Mouse (Mus musculus) left cerebral cortex, postnatal 14 days (tissue): ENCODE data around the gene Clcn1. TPM values are rescaled to one million over a fixed set of nuclear protein-coding genes. Genes with fewer than 3 reads are reported as not detected.

Experiments
- DNase-seq, 2 experiments: peaks; one replicate each; pipeline ENCODE4 v3.0.0; 2021 to 2022; ENCODE audit warnings: low spot score in 2 of 2, mixed read lengths in 1 of 2
- intact Hi-C: fragments of 180-260 bp; cut with DNase I; formaldehyde crosslinking; loops from one replicate; pipeline ENCODE4 v1.15.1; 2025
- total RNA-seq, 2 experiments: library from RNA; stranded (reverse); gene quantifications; 2 replicates each; pipeline ENCODE4 v1.2.3; 2021

Clcn1 gene
- total RNA-seq, 2 experiments from 2014 or later = 3.2 to 4.4 TPM

DNA sequence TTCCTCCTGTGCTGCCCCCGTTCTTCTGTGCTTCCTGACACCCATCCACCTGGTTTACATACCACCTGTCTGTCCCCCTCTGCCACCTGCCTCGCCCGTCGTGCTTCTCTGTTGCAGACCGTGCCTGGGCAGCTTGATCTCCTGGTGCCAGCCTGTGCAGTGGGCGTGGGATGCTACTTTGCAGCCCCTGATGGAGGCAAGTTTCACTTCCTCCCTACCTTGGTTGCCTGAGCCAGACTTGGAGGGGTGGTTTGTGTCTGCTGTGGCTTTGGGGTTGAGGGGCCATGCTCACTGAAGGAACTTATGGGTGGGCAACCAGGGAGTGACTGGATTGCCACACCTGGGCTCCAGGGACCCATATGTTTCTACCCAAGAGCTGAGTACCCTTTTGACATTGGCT is 6.8 kb downstream of the Clcn1 start:
- no peak for DNase-seq
- intact Hi-C loops = no loop called here

DNA sequence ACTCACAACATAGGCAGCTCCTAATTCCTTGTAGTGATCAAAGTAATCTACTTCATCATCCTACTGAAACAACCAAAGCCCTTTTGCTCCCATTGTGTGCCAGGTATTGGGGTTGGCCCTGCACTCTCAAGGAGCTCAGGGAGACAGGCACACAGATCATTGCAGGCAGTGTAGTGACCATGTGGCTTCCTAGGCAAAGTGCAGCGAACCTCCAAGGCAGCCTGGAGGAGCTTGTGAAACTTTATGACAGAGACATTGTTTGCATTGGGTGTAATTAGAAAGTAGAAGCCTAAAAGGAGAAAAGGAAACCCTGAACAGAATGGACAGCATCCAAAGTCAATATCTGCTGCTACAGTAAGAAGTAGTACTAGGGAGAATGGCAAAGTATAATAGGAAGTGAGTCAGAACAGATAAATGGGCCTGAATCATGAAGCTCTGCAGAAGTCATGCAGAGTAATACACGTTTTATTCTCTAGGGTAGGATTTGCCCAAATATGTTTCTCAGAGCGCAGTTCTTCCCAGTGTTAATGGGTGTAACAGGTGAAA is 9.1 kb downstream of the Clcn1 start:
- no peak for DNase-seq
- intact Hi-C loops = no loop called here

DNA sequence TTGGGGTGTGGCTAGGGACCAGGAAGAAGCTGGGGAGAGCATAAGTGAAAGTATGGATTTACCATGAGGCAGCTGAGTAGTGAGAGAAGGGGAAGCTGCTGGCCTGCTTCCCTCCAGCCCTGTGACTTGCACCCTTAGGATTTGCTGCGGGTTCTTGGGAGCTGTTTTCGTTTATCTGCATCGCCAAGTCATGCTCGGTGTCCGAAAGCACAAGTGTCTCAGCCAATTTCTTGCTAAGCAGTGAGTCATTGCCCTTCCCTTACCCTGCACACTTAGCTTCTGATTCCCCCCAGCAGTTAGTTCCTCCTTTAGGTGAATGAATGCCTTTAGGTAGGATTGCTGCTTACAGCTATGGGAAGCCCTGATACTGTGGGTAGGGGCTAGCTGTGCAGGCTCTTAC is 12.9 kb downstream of the Clcn1 start:
- intact Hi-C loops = no loop called here
- DNase-seq = no peak

DNA sequence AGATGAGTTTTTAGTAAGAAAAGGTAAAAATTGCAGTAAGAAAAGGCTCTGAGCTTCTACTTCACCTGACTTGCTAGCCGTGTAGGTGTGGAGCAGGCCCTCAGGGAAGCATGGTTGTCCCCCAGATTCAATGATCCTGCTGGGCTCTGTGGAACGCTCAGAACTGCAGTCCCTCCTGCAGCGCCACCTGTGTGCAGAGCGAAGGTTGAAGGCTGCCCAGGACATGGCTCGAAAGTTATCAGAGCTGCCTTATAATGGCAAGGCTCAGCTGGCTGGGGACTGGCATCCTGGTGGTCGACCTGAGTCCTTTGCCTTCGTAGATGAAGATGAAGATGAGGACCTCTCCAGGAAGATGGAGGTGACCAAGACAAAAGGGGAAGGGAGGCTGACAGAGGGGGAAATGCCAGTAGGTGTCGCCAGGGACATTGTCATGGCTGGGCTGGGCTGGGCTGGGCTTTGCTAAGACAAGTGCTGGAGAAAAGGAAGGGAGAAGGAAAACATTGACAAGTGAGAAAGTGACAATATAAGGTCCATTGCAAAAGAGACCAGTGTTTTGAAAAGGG is 23.4 kb downstream of the Clcn1 start:
- DNase-seq = no peak
- intact Hi-C loops = no loop called here

DNA sequence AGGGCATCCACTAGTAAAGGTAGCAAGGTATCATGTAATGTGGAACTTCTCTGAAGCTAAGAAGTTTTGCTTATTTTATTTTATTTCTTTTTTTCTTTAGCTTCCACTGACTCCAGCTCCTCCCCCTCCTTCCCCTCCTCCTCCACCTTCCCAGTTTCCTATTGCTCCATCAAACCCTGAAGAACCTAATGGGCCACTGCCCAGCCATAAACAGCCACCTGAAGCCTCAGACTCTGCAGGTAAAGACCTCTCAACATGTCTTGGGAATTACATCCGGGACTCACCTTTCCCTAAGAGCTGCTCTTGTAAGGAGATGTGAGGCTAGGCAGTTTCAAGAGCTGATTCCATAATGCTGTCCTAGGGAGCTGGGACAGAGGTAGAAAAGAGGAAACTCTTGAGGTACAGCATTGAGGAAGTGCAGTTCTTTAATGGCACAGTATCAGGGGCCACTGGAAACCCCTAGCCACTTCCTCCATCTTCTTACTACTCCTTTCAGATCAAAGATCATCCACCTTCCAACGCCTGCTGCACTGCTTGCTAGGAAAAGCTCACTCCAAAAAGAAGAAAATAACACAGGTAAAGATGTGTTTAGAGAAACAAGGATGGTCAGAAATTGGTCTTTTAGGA is 24.1 kb downstream of the Clcn1 start:
- no peak for DNase-seq
- intact Hi-C loops = no loop called here

DNA sequence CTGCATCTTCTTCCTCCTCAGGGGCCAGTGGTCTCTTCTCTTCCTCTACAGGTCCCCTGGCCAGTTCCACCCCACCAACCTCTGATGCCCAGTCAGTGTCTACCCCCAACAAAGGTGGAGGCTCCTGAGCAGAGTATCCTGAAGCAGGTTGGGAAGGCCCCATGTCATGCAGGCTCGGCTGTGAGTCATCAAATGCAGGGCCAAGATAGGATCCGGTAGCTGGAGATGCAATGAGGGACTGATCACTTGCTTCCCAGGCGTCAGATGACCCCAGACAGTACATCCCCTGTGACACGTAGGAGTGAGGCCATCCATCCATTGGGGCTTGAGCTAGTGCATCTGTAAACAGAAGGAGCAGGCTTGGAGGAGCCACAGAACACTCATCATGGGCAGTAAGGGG is 31.8 kb downstream of the Clcn1 start:
- intact Hi-C loops = no loop called here
- no peak for DNase-seq

DNA sequence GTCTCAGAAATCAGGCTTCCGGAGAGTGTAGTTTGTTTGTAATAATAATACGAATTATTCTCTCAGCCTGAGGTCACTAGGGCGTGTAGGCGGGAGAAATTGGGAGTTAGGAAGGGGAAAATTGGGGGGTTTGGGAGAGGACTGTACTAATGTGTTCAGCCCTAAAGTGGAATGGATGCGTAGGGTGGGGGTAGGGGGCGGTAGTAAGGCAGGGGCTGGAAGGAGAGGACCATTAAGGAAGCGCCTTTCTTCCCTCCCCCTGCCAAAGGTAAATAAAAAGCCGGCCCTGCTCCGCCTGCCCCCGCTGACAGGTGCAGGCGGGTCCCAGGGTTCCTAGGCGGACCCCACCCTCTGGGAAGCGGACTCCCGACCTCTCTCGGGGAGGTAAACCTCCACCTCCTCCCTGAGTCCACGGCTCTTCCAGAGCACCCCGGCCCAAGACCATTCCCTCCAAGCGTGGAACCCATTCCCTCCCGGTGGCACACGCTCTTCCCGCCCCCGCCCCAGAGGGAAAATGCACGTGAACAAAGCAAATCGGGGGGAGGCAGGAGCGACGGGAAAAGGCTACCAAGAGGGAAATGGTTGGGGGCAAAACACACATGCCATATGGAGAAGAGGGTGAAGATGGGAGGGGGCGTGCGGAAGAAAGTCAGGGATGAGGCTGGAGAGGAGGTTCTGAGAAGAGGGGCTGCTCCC is 37.0 kb downstream of the Clcn1 start:
- intact Hi-C loops = loop anchor here (2.0 to 10.0 kb wide), 4 partner anchors 25 to 261 kb away; partner anchors contain the start of gene Zyx
- DNase-seq = no peak

DNA sequence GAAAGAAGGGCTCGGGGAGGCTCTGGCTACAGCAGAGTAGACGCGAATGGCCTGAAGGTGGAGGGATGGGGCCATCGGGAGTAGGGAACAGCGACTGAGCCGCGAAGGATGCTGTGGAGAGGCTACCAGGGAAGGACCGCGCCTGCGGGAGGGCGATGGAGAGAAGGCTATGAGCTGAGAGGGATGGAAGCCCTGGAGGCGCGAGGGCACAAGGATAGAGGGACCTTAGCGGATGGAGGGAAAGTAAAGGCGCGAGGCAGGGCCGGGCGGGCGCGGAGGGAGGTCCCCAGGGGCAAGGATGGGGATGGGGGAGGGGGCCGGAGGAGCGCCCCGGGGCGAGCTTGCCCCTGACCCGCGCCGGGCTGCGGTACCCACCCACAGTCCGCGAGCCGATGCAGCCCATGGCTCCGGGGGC is 37.6 kb downstream of the Clcn1 start:
- peak in 1 of 2 experiments; percentile 24 for DNase-seq
- intact Hi-C loops = loop anchor here (2.0 to 10.0 kb wide), 4 partner anchors 25 to 261 kb away; partner anchors contain the start of gene Zyx

DNA sequence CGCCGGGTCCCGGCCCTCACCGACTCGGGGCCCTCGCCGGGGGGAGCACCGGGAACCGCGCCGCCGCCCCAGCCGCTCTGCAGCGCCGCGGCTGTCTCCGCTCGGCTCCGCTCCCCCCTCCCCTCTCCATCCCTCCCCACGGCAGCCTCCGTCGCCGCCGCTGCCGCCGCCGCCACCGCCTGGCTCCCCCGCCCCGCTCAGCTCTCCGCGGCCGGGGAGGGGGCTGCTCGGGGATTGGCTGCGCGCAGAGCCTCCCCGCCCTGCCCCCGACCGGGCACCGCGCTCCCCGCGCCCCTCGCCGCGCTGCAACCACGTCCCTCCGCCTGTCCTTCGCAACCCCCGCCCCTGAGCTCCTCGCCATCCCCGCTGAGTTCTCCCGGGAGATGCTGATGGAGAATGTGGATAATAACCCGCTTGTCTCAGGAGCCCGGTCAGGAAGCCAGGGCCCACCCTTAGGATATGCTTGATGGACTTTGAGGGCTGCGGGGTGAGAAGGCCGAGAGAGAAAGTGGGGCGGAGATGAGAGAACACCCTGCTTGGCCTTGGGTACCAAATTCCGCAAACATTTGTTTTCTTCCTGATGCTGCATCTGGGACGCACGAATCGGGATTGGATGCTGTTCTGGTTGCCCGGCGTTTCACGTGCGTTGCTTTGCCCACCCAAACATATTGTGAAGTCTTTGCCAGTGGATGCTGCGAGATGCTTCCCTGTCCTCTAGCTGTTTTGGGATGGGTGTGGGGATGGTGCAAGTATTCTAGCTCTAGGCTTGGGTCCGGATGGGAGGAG is 38.2 kb downstream of the Clcn1 start, which contains the start of gene Fam131b:
Gene Fam131b, minus strand, starts transcription at position 162 of the 786 bp plus-strand sequence.
- peak; percentile 61 to 77 for DNase-seq
- intact Hi-C loops = loop anchor here (1.0 to 10.0 kb wide), 5 partner anchors 24 to 260 kb away; partner anchors contain the start of gene Zyx

DNA sequence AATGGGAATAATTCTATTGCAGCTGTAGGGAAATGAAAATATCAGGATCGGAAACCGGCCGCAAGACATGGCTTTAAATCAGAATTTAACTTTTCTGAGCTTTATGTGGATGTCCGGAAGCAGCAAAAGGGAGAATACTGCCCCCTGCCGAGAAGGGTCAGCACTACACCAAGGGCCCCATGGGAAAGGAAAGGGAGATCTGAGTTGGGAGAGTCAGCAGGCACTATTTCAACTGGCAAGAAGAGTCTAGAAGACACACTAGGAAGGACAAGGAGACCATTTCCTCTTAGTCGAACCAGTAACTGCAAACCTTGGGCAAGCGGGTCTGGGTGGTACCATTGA is 38.8 kb downstream of the Clcn1 start:
- intact Hi-C loops = loop anchor here (1.0 to 10.0 kb wide), 3 partner anchors 24 to 260 kb away; partner anchors contain the start of gene Zyx
- DNase-seq = peak; percentile 86

DNA sequence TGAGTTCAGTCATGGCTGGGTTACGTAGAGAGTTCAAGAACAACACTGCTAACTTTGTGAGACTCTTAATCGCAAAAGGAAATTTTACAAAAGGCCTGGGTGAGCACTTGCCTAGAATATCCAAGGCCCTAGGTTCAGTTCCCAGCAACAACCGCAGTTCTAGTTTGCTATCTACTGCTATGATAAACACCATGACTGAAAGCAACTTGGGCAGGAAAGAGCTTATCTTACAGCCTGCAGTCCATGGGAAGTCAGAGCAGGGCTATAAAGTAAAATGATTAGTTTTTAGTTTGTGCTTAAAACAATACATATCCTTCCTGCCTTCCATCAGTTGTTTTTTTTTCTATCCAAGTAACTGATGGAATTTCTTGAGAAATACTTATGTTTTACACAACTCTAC is 40.0 kb downstream of the Clcn1 start:
- intact Hi-C loops = loop anchor here (10.0 kb wide), 1 partner anchor 258 kb away; no protein-coding TSS in a partner anchor
- no peak for DNase-seq

DNA sequence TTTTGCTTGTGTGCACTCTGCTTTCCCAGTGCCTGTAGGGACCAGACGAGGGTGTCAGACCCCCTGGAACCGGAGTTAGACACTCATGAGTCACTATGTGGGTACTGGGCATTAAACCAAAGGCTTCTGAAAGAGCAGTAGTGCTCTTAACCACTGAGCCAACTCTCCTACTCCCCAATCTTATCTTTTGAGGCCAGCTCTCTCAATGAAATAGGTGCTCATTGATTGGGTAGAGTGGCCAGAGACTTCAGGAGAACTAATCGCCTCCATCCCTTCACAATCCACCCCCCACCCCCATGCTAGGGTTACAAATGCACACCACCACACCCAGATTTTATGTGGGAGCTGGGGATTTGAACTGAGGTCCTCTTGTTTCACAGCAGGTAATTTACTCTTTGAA is 42.3 kb downstream of the Clcn1 start:
- no peak for DNase-seq
- intact Hi-C loops = loop anchor here (10.0 kb wide), 1 partner anchor 256 kb away; no protein-coding TSS in a partner anchor

DNA sequence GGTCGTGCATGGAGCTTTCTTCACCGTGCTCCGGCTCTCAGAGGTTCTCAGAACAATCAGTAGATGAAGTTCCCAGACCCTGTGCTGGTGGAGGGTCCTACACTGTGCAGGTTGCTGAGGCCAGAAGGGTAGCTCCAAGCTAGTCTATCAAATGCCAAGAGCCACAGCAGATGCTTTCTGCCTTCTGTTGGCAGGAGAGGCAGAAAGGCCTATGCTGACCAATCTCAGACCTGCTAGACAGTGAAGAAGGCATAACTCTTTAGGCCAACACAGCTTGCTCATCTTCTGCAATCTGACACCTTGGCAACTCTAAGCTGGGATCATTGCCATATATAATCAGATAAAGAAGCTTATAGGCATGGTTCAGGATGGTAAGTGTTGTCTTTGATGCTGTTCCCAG is 43.7 kb downstream of the Clcn1 start:
- no peak for DNase-seq
- intact Hi-C loops = no loop called here

DNA sequence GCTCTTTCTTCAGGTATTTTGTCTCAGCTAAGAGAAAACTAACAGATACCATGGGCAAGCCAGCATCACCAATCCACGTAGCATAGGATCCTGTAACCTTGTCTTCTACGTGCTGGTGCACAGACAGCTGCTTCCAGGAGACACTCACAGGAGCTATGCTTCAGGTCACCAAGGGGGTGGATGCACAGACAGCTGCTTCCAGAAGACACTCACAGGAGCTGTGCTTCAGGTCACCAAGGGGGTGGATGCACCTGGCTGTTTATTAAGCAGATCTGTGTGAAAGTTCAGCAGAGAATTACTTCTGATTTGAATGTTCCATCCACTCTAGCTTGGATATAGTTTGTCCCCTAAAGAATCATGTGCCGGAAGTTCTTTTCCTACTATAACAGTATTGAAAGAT is 44.5 kb downstream of the Clcn1 start:
- intact Hi-C loops = no loop called here
- no peak for DNase-seq

DNA sequence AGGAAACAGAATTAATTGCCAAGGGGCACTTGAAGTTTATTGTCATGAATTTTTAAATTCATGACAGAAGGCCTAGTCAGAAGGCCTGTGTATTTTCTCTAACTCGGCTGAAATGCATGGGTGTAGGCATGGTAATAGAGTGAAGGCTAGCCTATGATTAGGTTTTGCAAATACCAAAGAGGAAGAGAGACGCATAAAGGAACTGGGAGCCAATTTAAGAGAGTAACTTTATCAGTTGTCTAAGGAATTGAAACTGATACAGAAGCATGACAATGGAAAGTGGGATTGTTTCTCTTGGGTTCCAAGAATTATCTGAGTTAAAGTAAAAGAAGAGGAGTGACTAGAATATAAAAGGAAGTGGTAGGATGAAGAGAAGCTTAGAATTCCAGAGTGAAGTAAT is 52.7 kb downstream of the Clcn1 start:
- DNase-seq = no peak
- intact Hi-C loops = no loop called here

DNA sequence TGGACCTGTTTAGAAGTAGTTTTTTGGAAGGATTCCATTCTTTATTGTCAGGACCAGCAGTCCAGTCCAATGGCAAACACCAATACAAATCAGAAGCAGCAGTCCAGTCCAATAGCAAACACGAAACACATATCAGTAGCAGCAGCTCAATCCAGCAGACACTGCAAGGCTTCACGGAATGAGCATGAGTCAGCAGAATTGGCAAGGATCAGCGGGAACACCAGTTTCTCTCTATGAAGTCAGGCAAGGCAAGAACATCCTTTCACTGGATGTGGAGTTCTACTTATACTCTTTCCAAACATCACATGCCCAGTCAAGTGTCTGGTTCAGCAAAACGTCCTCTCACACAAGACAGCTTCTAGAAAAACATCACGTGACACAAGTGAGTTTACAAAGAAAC is 53.5 kb downstream of the Clcn1 start:
- peak in 1 of 2 experiments; percentile 51 for DNase-seq
- intact Hi-C loops = no loop called here

DNA sequence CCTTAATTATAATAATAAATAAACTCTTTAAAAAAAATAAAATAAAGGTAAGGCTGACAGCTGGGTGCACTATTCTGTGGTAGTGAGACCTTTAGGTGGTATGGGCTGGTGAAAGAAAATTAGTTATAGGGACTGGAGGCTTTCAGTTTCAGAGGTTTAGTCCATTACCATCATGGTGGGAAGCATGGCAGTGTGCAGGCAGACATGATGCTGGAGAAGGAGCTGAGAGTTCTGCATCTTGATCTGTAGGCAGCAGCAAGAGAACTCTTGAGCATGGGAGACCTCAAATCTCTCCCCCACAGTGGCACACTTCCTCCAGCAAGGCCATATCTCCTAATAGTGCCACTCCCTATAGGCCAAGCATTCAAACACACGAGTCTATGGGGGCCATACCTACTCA is 55.7 kb downstream of the Clcn1 start:
- no peak for DNase-seq
- intact Hi-C loops = no loop called here

DNA sequence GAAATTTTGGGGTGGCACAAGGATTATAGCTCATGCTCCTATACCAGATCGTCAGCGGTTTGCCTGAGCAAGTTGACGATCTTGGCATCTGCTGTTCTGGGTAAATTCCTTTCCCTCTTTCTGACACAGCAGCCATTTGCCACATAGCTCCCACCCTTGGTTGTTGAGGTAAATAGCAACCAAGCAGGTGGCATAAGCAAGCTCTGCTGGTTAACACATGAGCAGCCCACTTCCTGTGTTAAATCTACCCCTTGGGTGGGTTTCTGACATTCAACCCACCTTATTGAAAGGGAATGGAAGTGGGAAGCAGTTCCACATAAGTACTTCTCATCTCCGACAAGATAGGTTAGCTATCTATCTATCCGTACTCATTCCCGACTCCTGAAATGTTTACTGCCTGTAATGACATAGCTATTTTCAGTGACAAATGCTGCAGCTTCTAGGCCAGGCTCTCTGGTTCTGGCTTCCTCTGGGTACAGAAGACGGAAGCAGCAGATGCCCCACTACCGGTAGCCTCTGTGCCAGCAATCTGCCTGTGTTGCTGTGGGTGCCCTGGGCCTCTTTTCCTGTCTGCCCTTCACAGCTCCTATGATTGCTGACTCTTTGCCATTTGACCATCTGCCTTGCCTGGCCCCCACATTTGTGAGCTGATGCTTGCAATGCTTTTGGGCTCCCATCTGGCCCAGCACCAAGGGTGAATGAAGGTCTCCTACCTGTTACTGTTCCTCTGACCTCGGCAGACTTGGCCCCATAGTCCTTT is 57.1 kb downstream of the Clcn1 start:
- intact Hi-C loops = no loop called here
- DNase-seq = no peak

DNA sequence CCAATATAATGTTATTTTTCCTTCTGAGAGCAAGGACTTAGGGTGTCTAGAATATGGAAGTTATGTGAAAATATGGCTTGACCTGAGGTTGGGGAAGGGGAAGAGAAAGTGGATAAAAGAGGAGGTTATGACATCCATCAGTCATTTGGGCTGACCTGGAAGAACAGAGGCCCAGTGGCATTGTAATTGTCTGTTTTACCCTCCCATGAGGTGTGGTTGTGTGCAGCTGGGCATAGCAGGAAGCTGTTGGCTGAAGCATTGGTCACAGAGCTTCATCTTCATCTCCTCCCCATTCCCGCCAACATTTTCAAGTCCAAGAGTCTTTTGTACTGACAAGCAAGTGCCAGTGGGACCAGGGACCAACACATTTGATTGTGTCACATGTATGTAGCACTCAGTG is 57.8 kb downstream of the Clcn1 start:
- no peak for DNase-seq
- intact Hi-C loops = no loop called here
